8 mouse cellular contexts compared by ENCODE assay signal in genomic region chr12:85705002-85705830, GRCm38 (mm10). TPM values are rescaled to one million over a fixed set of nuclear protein-coding genes. Genes with fewer than 3 reads are reported as not detected.
DNase-seq lines count a peak whose midpoint lies in the region; ATAC-seq lines count a peak whose summit lies in the region.

No protein-coding gene starts in this region.

- H3K4me3 ChIP-seq in hindbrain, embryonic 15.5 days, result peak overlapping the region; percentile 30

- 0 out of 2 replicates have a peak overlapping the region, but pooled peaks have one; percentile 55 for H3K27ac ChIP-seq in hindbrain, embryonic 15.5 days (replicated peaks)

- DNase-seq in MEL-GATA-1-ER (ENCODE audit: extremely low read depth, low read depth), result peak; percentile 76
- peak; percentile 36 to 42 for DNase-seq in cerebellum, postnatal 14 days
- DNase-seq in gastrocnemius, adult 18-20 months (ENCODE audit: low spot score), result peak; percentile 74
- DNase-seq in left cerebral cortex, adult 11 months (ENCODE audit: low spot score), result peak; percentile 16
- peak; percentile 88 for DNase-seq in lung, postnatal 25 days (ENCODE audit: low spot score)
- peak; percentile 85 for DNase-seq in ovary, postnatal 36 days (ENCODE audit: low spot score)
- DNase-seq in thymus, postnatal 4 days, result peak; percentile 84

- peaks cover 17% of the 10 kb centered on the region; the same call in 1 of the 2 replicates for H3K27me3 ChIP-seq in hindbrain, embryonic 15.5 days

- H3K4me1 ChIP-seq in hindbrain, embryonic 15.5 days (replicated peaks), result peaks cover 12% of the 10 kb centered on the region

- H3K9me3 ChIP-seq in hindbrain, embryonic 15.5 days, result no peaks in the 10 kb centered on the region

- H3K9ac ChIP-seq in hindbrain, embryonic 15.5 days, result no peak overlapping the region

- no peak for ATAC-seq in hindbrain, embryonic 15.5 days (ENCODE audit: low FRiP score, low read depth)

- 13% methylated on average over 20 of the region's 20 CpGs for WGBS in hindbrain, embryonic 15.5 days

- peak overlapping the region; percentile 56 for H3K4me2 ChIP-seq in hindbrain, embryonic 15.5 days

- H3K36me3 ChIP-seq in hindbrain, embryonic 15.5 days, result no peaks in the 10 kb centered on the region

RNA-seq across cellular contexts. Expression of gene Batf, which starts 18.7 kb away (rescaled TPM):
- total RNA-seq in gastrocnemius, adult 18-20 months (2021), result under 1 TPM in 1 of 2 experiments, not detected in 1; 0.32 TPM
- polyA plus RNA-seq in hindbrain, embryonic 15.5 days (2015; fragmentation: Nextera tagmentation; extraction: Ambion mirVana), result 1.3 and 1.5 TPM in 2 replicates

RNA-seq across cellular contexts. Expression of gene Flvcr2, which starts 41.1 kb away (rescaled TPM):
- under 1 TPM; 0.21 to 0.38 TPM for total RNA-seq in gastrocnemius, adult 18-20 months (2021)
- 5.3 and 5.4 TPM in 2 replicates for polyA plus RNA-seq in hindbrain, embryonic 15.5 days (2015; fragmentation: Nextera tagmentation; extraction: Ambion mirVana)

Comparison
In these comparisons a context has a peak if more than half of its experiments do, and no peak if none do; other contexts are left out.
1. DNase-seq: peak in every context shown above with its lines; median percentile 88 in lung, postnatal 25 days; 85 in ovary, postnatal 36 days; 84 in thymus, postnatal 4 days; 76 in MEL-GATA-1-ER; 74 in gastrocnemius, adult 18-20 months; 39 in cerebellum, postnatal 14 days; 16 in left cerebral cortex, adult 11 months.